Mouse (Mus musculus) brain, embryonic 14.5 days (tissue): Measurements from ENCODE around the gene Xylt1. TPM values are rescaled to one million over a fixed set of nuclear protein-coding genes. Genes with fewer than 3 reads are reported as not detected.

Source experiments
- DNase-seq: peaks from one replicate; pipeline ENCODE4 v3.0.0-alpha.2; 2011; ENCODE audit warnings: low read depth
- CTCF ChIP-seq: fragments of 200-500 bp; IDR thresholded peaks from 2 replicates; pipeline ENCODE4 v1.5.1; 2012; ENCODE audit warnings: inconsistent platforms, mild to moderate bottlenecking, moderate library complexity, borderline replicate concordance; ENCODE audit not compliant: insufficient read depth, insufficient read length; ENCODE audit errors: extremely low read depth
- POLR2A ChIP-seq: fragments of 200-500 bp; IDR thresholded peaks from 2 replicates; pipeline ENCODE4 v1.6.1; 2012; ENCODE audit warnings: mild to moderate bottlenecking, inconsistent platforms, borderline replicate concordance; ENCODE audit not compliant: poor library complexity, insufficient read depth, insufficient read length, severe bottlenecking; ENCODE audit errors: extremely low read depth
- polyA plus RNA-seq: library from polyadenylated mRNA; depleted of rRNA; stranded (reverse); fragments of >200 nt; gene quantifications from 2 replicates; pipeline ENCODE4 v1.2.3, GENCODE M21; 2012

Xylt1 gene
- polyA plus RNA-seq, 1 experiment = 8.2 TPM

DNA sequence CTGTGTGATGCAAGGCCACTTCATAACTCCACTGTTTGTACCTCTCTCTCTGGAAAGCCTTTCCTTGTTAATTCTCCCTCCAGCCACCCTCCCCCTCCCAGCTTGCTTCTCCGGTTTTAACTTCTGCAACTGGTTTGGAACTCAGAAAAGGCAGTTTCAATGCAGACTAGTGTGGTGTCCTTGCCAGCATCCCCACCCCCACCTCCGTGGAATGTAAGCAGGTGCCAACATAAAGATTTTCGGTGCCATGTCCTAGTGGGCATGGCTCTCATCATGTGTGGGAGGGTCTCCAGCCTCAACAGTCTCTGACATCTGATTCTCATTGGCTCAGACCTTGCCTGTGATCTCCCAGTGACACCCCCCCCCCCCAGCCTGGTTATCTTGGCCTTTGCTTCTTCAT is 160.9 kb downstream of the Xylt1 start:
- TF ChIP-seq POLR2A (no peak), CTCF (no peak)
- no peak for DNase-seq

DNA sequence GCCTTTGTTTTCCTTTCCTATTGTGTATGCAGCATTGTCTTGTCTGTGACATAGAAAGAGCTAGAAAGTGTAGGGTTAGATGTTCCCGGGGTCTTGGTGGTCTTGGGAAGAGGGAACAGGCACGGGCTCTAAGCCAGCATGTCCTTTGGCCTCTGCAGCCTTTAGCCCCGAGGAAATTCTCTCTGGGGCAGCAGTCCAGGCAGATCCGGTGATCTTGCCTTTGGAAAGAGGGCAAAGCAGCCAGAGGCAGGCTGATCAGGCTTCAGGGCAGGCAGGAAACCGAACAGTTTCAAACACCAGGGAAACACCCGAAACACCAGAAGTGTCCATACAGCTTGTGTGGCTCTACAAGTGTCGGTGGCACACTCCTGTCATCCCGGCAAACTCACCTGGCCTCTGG is 162.3 kb downstream of the Xylt1 start:
- DNase-seq = no peak
- TF ChIP-seq CTCF = no peak

DNA sequence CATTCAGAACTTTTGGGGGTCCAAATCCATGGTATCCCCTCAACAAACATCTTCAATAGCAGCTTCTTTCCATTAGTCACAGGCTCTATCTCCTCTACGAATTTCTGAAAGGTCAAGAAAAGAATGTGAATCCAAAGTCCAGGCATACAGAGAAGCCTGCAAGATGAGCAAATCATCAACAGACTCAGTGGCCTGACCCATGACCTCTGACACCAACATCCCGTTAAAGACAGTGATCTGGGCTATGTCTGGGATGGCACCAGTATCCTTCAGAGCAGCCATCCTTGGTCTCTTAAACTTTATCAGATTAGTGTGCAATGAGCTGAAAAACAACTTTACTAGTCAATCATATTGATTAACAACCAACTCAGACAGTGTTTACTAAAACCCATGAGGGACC is 163.3 kb downstream of the Xylt1 start:
- no peak for DNase-seq
- TF ChIP-seq POLR2A (no peak), CTCF (no peak)

DNA sequence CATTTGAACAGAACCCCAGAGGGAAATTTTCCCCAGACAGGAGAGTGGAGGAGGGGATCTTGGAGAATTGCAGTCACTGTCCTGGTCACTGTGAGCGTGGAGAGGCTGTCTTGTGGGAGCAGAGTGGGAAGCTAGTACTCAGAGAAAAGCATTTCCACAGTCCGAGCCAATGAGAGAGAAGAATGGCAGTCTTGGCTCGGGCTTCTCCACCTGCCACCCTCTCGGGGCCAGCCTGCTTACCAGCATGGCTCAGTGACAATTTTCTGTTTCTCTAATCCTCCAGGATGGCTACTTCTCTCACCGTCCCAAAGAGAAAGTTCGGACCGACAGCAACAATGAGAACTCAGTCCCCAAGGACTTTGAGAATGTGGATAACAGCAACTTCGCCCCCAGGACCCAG is 167.5 kb downstream of the Xylt1 start:
- peak; percentile 59 for DNase-seq
- TF ChIP-seq CTCF = no peak
- TF ChIP-seq POLR2A = no peak

GRCm38 (mm10) chr7:117550916-117551549 is 170.3 kb downstream of the Xylt1 start:
- no peak for TF ChIP-seq CTCF
- no peak for TF ChIP-seq POLR2A
- DNase-seq = peak; percentile 87

DNA sequence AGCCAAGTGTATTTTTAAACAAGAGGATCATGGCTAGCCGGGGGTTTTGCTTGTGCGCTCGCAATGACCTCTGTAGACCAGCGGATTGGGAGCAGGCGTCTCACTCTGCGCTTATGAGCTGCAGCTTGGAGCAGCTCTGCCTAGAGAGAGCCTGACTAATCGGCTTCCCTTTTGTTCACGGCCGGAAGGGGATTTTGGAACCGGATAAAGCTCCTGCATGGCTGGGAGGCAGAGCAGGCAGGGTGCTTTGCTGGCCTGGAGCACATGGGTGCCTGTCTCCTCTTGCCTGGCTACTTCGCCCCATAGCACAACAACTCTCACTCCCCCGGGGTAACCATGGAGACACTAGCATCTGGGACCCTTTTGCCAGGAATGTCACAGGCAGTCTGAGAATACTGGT is 172.4 kb downstream of the Xylt1 start:
- no peak for TF ChIP-seq CTCF
- TF ChIP-seq POLR2A = no peak
- peak; percentile 75 for DNase-seq

DNA sequence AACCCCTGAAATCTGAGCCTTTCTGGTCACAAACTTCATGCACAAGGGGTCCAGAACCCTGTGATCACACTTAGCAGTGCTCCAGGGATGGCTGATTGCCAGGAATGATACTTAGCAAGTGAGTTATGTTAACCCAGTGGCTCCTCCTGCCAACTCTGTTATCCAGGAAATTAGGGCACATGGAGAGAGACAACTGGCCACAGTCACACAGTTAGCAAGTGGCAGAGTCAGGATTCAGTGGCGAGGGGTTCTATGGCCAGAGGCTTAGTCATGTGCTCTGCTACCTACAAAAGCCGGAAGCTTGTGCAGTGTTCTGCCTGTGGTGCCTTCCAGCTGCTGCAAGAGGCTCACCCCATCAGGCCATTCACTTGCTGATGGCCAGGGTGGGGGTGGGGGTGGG is 175.0 kb downstream of the Xylt1 start:
- DNase-seq = peak; percentile 84
- no peak for TF ChIP-seq POLR2A
- TF ChIP-seq CTCF = no peak

DNA sequence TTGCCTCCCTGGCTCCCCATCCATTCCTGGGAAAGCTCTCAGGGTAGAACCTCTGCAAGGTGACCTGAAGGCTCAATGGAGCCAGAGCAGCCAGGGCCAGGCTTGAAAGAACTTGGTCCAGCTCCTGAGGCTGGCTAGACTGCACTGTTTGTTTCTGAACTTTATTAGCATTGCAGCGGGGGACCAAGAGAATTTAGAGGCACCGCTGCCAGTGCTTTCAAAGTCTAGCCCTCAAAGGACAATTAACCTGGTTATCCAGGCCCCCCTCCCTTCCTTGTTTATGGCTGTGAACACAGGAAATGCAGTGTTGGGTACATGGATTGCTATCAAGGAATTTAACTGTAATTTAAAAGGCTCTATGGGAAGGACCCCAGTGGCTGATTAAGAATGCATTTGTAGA is 177.4 kb downstream of the Xylt1 start:
- TF ChIP-seq CTCF (no peak), POLR2A (no peak)
- DNase-seq = peak; percentile 67

GRCm38 (mm10) chr7:117559051-117559450 is 178.3 kb downstream of the Xylt1 start:
- no peak for TF ChIP-seq CTCF
- no peak for TF ChIP-seq POLR2A
- no peak for DNase-seq

DNA sequence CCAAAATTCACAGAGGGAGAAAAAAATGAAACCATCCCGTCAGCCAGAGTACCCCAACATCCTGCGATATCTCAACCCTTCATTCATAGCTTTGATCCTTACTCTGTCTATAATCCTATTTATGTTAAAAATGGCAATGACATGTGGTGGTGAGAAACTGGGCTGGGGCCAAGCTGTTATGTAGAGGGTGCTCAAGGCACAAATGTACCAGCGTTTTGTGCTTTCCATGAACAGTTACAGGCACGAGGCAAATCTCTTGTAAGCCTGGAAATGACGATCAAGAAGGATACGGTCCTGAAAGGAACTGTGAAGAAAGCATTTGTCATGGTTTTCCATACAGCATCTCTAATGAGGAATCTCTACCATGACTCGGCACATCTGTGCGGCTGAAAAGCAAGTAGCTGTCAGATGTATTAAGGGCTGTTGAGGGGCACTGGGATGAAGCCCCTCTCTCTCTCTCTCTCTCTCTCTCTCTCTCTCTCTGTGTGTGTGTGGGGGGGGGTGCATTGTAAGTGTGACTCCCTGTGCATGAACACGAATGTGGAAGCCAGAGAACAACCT is 183.2 kb downstream of the Xylt1 start:
- peak; percentile 85 for DNase-seq
- TF ChIP-seq CTCF (no peak), POLR2A (no peak)

- no peak for DNase-seq
- TF ChIP-seq POLR2A (no peak), CTCF (no peak)
Observed at GRCm38 (mm10) chr7:117564627-117565026, 183.8 kb downstream of the Xylt1 start.

DNA sequence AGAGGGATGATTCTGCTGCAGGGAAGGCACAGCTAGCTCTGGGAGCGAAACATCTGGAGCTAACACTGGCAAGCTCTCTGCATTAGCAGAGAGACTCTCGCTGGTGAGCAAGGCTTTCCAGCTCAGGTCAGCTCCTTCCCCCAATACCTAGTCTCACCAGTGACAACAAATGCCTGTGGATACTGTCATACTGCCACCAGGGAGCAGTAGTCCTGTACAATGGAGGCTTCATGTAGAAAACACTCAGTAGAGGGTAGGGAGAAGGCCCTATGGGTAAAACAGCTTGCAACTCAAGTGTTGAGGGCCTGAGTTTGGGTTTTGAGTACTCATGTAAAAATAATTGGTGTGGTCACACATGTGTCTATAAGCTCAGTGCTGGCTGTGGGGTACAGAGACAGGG is 185.3 kb downstream of the Xylt1 start:
- peak; percentile 56 for DNase-seq
- TF ChIP-seq POLR2A (no peak), CTCF (peak; percentile 47; the same call in 1 of the 2 replicates)
